Mouse (Mus musculus): Measurements from ENCODE around the gene Fam181b.

Fam181b gene

GRCm38 (mm10) chr7:93079785-93080730 lies at the start of gene Fam181b:
Gene Fam181b (plus strand): TSS chr7:93079865.
- DNase-seq: peak; percentile 67

- no peak for DNase-seq
Measured at GRCm38 (mm10) chr7:93037763-93038471, 41.7 kb upstream of the Fam181b start.

GRCm38 (mm10) chr7:93038472-93038828 lies 41.2 kb upstream of the Fam181b start:
- no peak for DNase-seq

GRCm38 (mm10) chr7:93039542-93039941 lies 40.1 kb upstream of the Fam181b start:
- no peak for DNase-seq

GRCm38 (mm10) chr7:93044359-93044758 lies 35.3 kb upstream of the Fam181b start:
- DNase-seq: no peak

- DNase-seq: no peak
Measured at GRCm38 (mm10) chr7:93044788-93045187, 34.9 kb upstream of the Fam181b start.

GRCm38 (mm10) chr7:93060831-93061230 lies 18.8 kb upstream of the Fam181b start:
- no peak for DNase-seq

GRCm38 (mm10) chr7:93061747-93062146 lies 17.9 kb upstream of the Fam181b start:
- DNase-seq: no peak

- peak; percentile 8 for DNase-seq
Measured at GRCm38 (mm10) chr7:93062189-93062588, 17.5 kb upstream of the Fam181b start.

GRCm38 (mm10) chr7:93067464-93068015 lies 12.1 kb upstream of the Fam181b start:
- no peak for DNase-seq

GRCm38 (mm10) chr7:93076435-93076960 lies 3.2 kb upstream of the Fam181b start:
- no peak for DNase-seq

- no peak for DNase-seq
Measured at GRCm38 (mm10) chr7:93079420-93079784, 263 bp upstream of the Fam181b start.

GRCm38 (mm10) chr7:93080731-93081430 lies 1.2 kb downstream of the Fam181b start:
- no peak for DNase-seq

GRCm38 (mm10) chr7:93093371-93094058 lies 13.8 kb downstream of the Fam181b start:
- DNase-seq: peak; percentile 62

- peak; percentile 39 for DNase-seq
Measured at GRCm38 (mm10) chr7:93095511-93095910, 15.8 kb downstream of the Fam181b start.

GRCm38 (mm10) chr7:93104776-93105340 lies 25.2 kb downstream of the Fam181b start:
- no peak for DNase-seq

- DNase-seq: no peak
Measured at GRCm38 (mm10) chr7:93110370-93110965, 30.8 kb downstream of the Fam181b start.

- DNase-seq: no peak
Measured at GRCm38 (mm10) chr7:93111056-93111455, 31.4 kb downstream of the Fam181b start.

- no peak for DNase-seq
Measured at GRCm38 (mm10) chr7:93117561-93117960, 37.9 kb downstream of the Fam181b start.

GRCm38 (mm10) chr7:93123936-93124335 lies 44.3 kb downstream of the Fam181b start:
- no peak for DNase-seq
